In the genomic region with DNA sequence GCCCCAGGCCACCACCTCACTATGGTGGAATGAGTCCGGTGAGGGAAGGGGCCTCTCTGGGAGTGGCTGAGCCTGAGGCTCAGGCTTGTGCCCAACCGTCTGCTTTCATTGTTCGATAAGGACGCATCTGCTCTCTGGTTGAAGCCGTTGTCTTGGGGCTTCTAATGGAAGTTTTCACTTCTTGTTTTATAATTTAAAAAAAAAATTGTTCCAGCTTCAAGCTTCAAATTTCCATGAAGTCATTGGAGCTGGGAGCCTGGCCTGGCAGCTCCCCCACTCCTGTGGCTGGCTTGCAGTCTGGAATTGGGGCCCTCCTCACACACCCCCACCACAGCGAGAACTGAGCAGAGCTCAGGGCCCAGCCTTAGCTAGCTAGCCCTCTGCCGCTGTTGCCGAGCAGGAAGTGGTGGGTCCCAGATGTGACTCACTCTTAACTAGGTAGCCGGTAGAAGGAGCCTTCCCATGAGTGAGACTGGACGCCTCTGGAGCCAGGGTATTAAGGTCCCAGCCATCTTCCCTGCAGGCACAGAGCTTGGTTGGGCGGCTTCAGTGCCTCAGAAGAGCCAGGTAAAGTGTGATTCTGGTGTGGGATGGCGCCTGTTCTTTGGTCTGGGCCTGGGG, we compare ENCODE assay signal across 1 mouse cellular context.
A peak's percentile ranks its signal among the peaks of the same experiment; 100 is the strongest.
TF ChIP-seq lines count a peak whose summit lies in the region.

No protein-coding gene starts in this region.

TF ChIP-seq in MEL, 35 proteins besides CTCF, POLR2A, EP300 and RAD21 (continued from another document):
- TF ChIP-seq POLR2AphosphoS5 (IDR thresholded peaks at IDR 0.05; ENCODE audit: borderline replicate concordance, low read depth, low read length) (no peak), MXI1 (IDR thresholded peaks at IDR 0.05; ENCODE audit: low read depth, low read length) (no peak; the same call in 1 of the 2 replicates), KAT2A (conservative IDR thresholded peaks at IDR 0.05; ENCODE audit: low read depth, low read length) (no peak), SMC3 (IDR thresholded peaks at IDR 0.05; ENCODE audit: low read depth, low read length) (no peak), CHD2 (IDR thresholded peaks at IDR 0.05; ENCODE audit: low read length) (no peak), TAL1 (IDR thresholded peaks at IDR 0.05; ENCODE audit: low read length) (0 out of 2 replicates have a peak, but pooled peaks have one; percentile 24), ZMIZ1 (IDR thresholded peaks at IDR 0.05; ENCODE audit: low read depth, low read length) (peak; percentile 73), MAZ (IDR thresholded peaks at IDR 0.05; ENCODE audit: low read depth, low read length) (peak; percentile 60; the same call in 1 of the 2 replicates), ETS1 (IDR thresholded peaks at IDR 0.05; ENCODE audit: low read depth, low read length) (peak; percentile 53; the same call in 1 of the 2 replicates)
